Mouse (Mus musculus) heart, embryonic 15.5 days (tissue): Measurements from ENCODE around the gene Ncam1. TPM values are rescaled to one million over a fixed set of nuclear protein-coding genes. Genes with fewer than 3 reads are reported as not detected.

Experiments
- ATAC-seq: fragments of 200-750 bp; cut with Nextera tagmentation; replicated peaks from 2 replicates; pipeline ENCODE4 v1.8.0; 2017; ENCODE audit warnings: low read depth, moderate TSS enrichment; ENCODE audit not compliant: insufficient number of reproducible peaks, insufficient read depth, low FRiP score
- H3K27ac ChIP-seq: fragments of 300-500 bp; sonication (generic); 2 replicates; pipeline ENCODE4 v1.5.1; 2015; ENCODE audit warnings: mild to moderate bottlenecking, inconsistent platforms
- H3K27me3 ChIP-seq: fragments of 300-500 bp; sonication (generic); 2 replicates; pipeline ENCODE4 v1.6.1; 2015; ENCODE audit warnings: inconsistent platforms
- H3K36me3 ChIP-seq: fragments of 300-500 bp; sonication (generic); 2 replicates; pipeline ENCODE4 v1.6.1; 2015; ENCODE audit warnings: mild to moderate bottlenecking, inconsistent platforms
- H3K4me1 ChIP-seq: fragments of 300-500 bp; sonication (generic); replicated peaks from 2 replicates; pipeline ENCODE4 v1.6.1; 2015; ENCODE audit warnings: inconsistent platforms
- H3K4me2 ChIP-seq: fragments of 300-500 bp; sonication (generic); 2 replicates; pipeline ENCODE4 v1.6.1; 2015; ENCODE audit warnings: inconsistent platforms, mild to moderate bottlenecking, moderate library complexity
- H3K4me3 ChIP-seq: fragments of 300-500 bp; sonication (generic); 2 replicates; pipeline ENCODE4 v1.5.1; 2015; ENCODE audit warnings: mild to moderate bottlenecking, inconsistent platforms
- H3K9ac ChIP-seq: fragments of 300-500 bp; sonication (generic); 2 replicates; pipeline ENCODE4 v1.6.1; 2015; ENCODE audit warnings: mild to moderate bottlenecking, inconsistent platforms
- H3K9me3 ChIP-seq: fragments of 300-500 bp; sonication (generic); replicated peaks from 2 replicates; pipeline ENCODE4 v1.6.1; 2016; ENCODE audit warnings: inconsistent platforms
- WGBS: fragments of 180-500 bp; shearing (Covaris S2); methylation state at CpG from one replicate; pipeline ENCODE4 v1.1.7; 2015; ENCODE audit warnings: mixed read lengths; 5-methylcytosine and 5-hydroxymethylcytosine counted together
- polyA plus RNA-seq: library from polyadenylated mRNA; unstranded; fragments of >200 nt; fragmentation: Nextera tagmentation; extraction: Ambion mirVana; gene quantifications from 2 replicates; pipeline ENCODE4 v1.2.1, GENCODE M21; 2015

The Ncam1 gene
- polyA plus RNA-seq, 1 experiment from 2014 or later, result 124 TPM

DNA sequence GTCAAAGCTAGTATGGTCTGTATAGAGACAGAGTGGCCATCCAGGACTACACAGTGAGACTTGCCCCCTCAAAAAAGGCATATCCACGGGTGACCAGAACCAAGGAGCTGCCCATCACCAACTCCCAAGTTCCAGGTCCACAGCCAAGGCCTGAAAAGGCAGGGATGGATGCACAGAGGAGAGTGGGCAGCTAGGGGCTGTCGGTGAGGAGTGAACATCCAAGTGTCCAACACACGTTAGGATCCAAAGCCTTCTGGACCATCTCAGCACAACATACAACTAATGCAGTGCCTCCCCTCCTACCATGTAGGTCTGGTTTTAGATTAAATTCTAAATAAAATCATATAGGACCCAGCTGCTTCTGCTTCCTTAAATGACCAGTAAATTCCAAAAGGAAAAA is 342.6 kb downstream of the Ncam1 start:
- WGBS, result 71% methylated on average over 3 of the region's 3 CpGs
- Histone ChIP-seq H3K9ac (no peak overlapping the region), H3K27ac (no peak overlapping the region), H3K4me1 (no peaks in the 10 kb centered on the region), H3K4me3 (no peak overlapping the region), H3K4me2 (no peak overlapping the region), H3K9me3 (no peaks in the 10 kb centered on the region), H3K36me3 (no peaks in the 10 kb centered on the region), H3K27me3 (no peaks in the 10 kb centered on the region)
- ATAC-seq, result no peak

DNA sequence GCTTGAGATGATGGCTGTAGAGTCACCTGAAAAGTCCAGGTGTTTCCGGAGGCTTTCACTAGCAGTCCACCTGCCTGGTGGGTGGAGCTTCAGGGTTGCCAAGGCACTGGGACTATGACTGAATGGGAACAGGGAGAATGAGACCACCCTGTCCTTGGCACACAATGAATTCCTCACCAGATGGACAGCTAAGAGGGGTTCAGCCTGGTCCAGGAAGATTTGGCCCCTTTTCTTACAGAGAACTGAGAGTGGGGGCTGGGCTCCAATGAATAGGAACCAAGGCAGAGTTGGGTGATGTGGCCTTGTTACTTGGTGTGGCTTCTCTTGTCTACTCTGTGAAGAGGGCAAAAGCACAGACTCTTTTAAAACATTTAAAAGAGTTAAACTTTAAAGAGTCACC is 346.3 kb downstream of the Ncam1 start:
- Histone ChIP-seq H3K4me3 (no peak overlapping the region), H3K4me1 (no peaks in the 10 kb centered on the region), H3K9me3 (no peaks in the 10 kb centered on the region), H3K4me2 (no peak overlapping the region), H3K27me3 (no peaks in the 10 kb centered on the region), H3K27ac (no peak overlapping the region), H3K9ac (no peak overlapping the region), H3K36me3 (no peaks in the 10 kb centered on the region)
- no peak for ATAC-seq
- 79% methylated on average over 1 of the region's 1 CpGs for WGBS
